Mouse (Mus musculus): ENCODE data around the gene Kansl3. TPM values are rescaled to one million over a fixed set of nuclear protein-coding genes. Genes with fewer than 3 reads are reported as not detected.

Gene Kansl3
- polyA plus RNA-seq, 1 experiment from 2014 or later, result 40.8 TPM

GRCm38 (mm10) chr1:36315776-36316100 is 53.2 kb downstream of the Kansl3 start:
- Histone ChIP-seq H3K27me3 (ENCODE audit: control insufficient read depth, insufficient read depth, low read length) (no peaks in the 10 kb centered on the region), H3K9ac (ENCODE audit: low read length) (no peak overlapping the region), H3K27ac (replicated peaks in 1 of 2; ENCODE audit: control insufficient read depth in 1 of 2, insufficient read depth in 1 of 2, low read depth in 2 of 2, low read length in 2 of 2) (no peak overlapping the region), H3K36me3 (ENCODE audit: control insufficient read depth, insufficient read depth, low read length) (peaks cover 59% of the 10 kb centered on the region), H3K4me2 (ENCODE audit: low read length) (no peak overlapping the region), H3K4me1 (ENCODE audit: control insufficient read depth in 2 of 2, insufficient read depth in 2 of 2, low read length in 2 of 2) (no peaks in the 10 kb centered on the region), H3K9me3 (ENCODE audit: control insufficient read depth, low read length) (no peaks in the 10 kb centered on the region), H3K4me3 (ENCODE audit: control insufficient read depth in 1 of 2, insufficient read depth in 1 of 2, low read depth in 1 of 2, low read length in 2 of 2) (no peak overlapping the region)
- 76% methylated on average over 2 of the region's 2 CpGs for WGBS
- no peak for ATAC-seq (ENCODE audit: insufficient number of reproducible peaks, insufficient read depth, low FRiP score, low read depth)

GRCm38 (mm10) chr1:36314959-36315775 is 53.8 kb downstream of the Kansl3 start:
- Histone ChIP-seq H3K36me3 (ENCODE audit: control insufficient read depth, insufficient read depth, low read length) (peaks cover 55% of the 10 kb centered on the region), H3K9ac (ENCODE audit: low read length) (no peak overlapping the region), H3K4me3 (ENCODE audit: control insufficient read depth in 1 of 2, insufficient read depth in 1 of 2, low read depth in 1 of 2, low read length in 2 of 2) (no peak overlapping the region), H3K4me1 (ENCODE audit: control insufficient read depth in 2 of 2, insufficient read depth in 2 of 2, low read length in 2 of 2) (no peaks in the 10 kb centered on the region; a peak in 2 of 4 replicates), H3K27ac (replicated peaks in 1 of 2; ENCODE audit: control insufficient read depth in 1 of 2, insufficient read depth in 1 of 2, low read depth in 2 of 2, low read length in 2 of 2) (no peak overlapping the region), H3K9me3 (ENCODE audit: control insufficient read depth, low read length) (no peaks in the 10 kb centered on the region), H3K4me2 (ENCODE audit: low read length) (no peak overlapping the region), H3K27me3 (ENCODE audit: control insufficient read depth, insufficient read depth, low read length) (no peaks in the 10 kb centered on the region)
- no peak for ATAC-seq (ENCODE audit: insufficient number of reproducible peaks, insufficient read depth, low FRiP score, low read depth)
- 82% methylated on average over 11 of the region's 11 CpGs for WGBS

- Histone ChIP-seq H3K9ac (ENCODE audit: low read length) (peak overlapping the region; percentile 78), H3K27ac (replicated peaks in 1 of 2; ENCODE audit: control insufficient read depth in 1 of 2, insufficient read depth in 1 of 2, low read depth in 2 of 2, low read length in 2 of 2) (peak overlapping the region in 1 of 2 experiments; percentile 33; a peak in 2 of 4 replicates), H3K36me3 (ENCODE audit: control insufficient read depth, insufficient read depth, low read length) (peaks cover 8% of the 10 kb centered on the region), H3K27me3 (ENCODE audit: control insufficient read depth, insufficient read depth, low read length) (no peaks in the 10 kb centered on the region), H3K9me3 (ENCODE audit: control insufficient read depth, low read length) (no peaks in the 10 kb centered on the region), H3K4me1 (ENCODE audit: control insufficient read depth in 2 of 2, insufficient read depth in 2 of 2, low read length in 2 of 2) (peaks cover 22 to 27% of the 10 kb centered on the region in 2 experiments), H3K4me2 (ENCODE audit: low read length) (peak overlapping the region; percentile 77), H3K4me3 (ENCODE audit: control insufficient read depth in 1 of 2, insufficient read depth in 1 of 2, low read depth in 1 of 2, low read length in 2 of 2) (peak overlapping the region; percentile 59 to 77)
- no peak for ATAC-seq (ENCODE audit: insufficient number of reproducible peaks, insufficient read depth, low FRiP score, low read depth)
- WGBS, result 61% methylated on average over 3 of the region's 3 CpGs
Observed at GRCm38 (mm10) chr1:36309498-36309901, 59.5 kb downstream of the Kansl3 start.

GRCm38 (mm10) chr1:36308966-36309475 is 60.0 kb downstream of the Kansl3 start:
- H3K9me3 ChIP-seq (ENCODE audit: control insufficient read depth, low read length), result no peaks in the 10 kb centered on the region
- H3K4me3 ChIP-seq (ENCODE audit: control insufficient read depth in 1 of 2, insufficient read depth in 1 of 2, low read depth in 1 of 2, low read length in 2 of 2), result peak overlapping the region; percentile 59 to 77
- ATAC-seq (ENCODE audit: insufficient number of reproducible peaks, insufficient read depth, low FRiP score, low read depth), result no peak
- no peaks in the 10 kb centered on the region for H3K27me3 ChIP-seq (ENCODE audit: control insufficient read depth, insufficient read depth, low read length)
- 57% methylated on average over 9 of the region's 9 CpGs for WGBS
- peak overlapping the region; percentile 78 for H3K9ac ChIP-seq (ENCODE audit: low read length)
- H3K4me1 ChIP-seq (ENCODE audit: control insufficient read depth in 2 of 2, insufficient read depth in 2 of 2, low read length in 2 of 2), result peaks cover 25 to 32% of the 10 kb centered on the region in 2 experiments
- peaks cover 3% of the 10 kb centered on the region; the same call in 1 of the 2 replicates for H3K36me3 ChIP-seq (ENCODE audit: control insufficient read depth, insufficient read depth, low read length)
- H3K4me2 ChIP-seq (ENCODE audit: low read length), result peak overlapping the region; percentile 77
- peak overlapping the region in 1 of 2 experiments; percentile 33; a peak in 2 of 4 replicates for H3K27ac ChIP-seq (replicated peaks in 1 of 2; ENCODE audit: control insufficient read depth in 1 of 2, insufficient read depth in 1 of 2, low read depth in 2 of 2, low read length in 2 of 2)

- Histone ChIP-seq H3K27ac (replicated peaks in 1 of 2; ENCODE audit: control insufficient read depth in 1 of 2, insufficient read depth in 1 of 2, low read depth in 2 of 2, low read length in 2 of 2) (peak overlapping the region in 1 of 2 experiments; percentile 76; a peak in 1 of 4 replicates), H3K9me3 (ENCODE audit: control insufficient read depth, low read length) (no peaks in the 10 kb centered on the region), H3K4me3 (ENCODE audit: control insufficient read depth in 1 of 2, insufficient read depth in 1 of 2, low read depth in 1 of 2, low read length in 2 of 2) (peak overlapping the region; percentile 59 to 77), H3K36me3 (ENCODE audit: control insufficient read depth, insufficient read depth, low read length) (0 out of 2 replicates have a peak, but pooled peaks cover 2% of the 10 kb centered on the region), H3K27me3 (ENCODE audit: control insufficient read depth, insufficient read depth, low read length) (no peaks in the 10 kb centered on the region), H3K4me2 (ENCODE audit: low read length) (peak overlapping the region; percentile 77), H3K9ac (ENCODE audit: low read length) (peak overlapping the region; percentile 78), H3K4me1 (ENCODE audit: control insufficient read depth in 2 of 2, insufficient read depth in 2 of 2, low read length in 2 of 2) (peaks cover 27 to 36% of the 10 kb centered on the region in 2 experiments)
- ATAC-seq (ENCODE audit: insufficient number of reproducible peaks, insufficient read depth, low FRiP score, low read depth), result no peak
- 10% methylated on average over 12 of the region's 12 CpGs for WGBS
Observed at GRCm38 (mm10) chr1:36308451-36308901, 60.5 kb downstream of the Kansl3 start.

- Histone ChIP-seq H3K27me3 (ENCODE audit: control insufficient read depth, insufficient read depth, low read length) (no peaks in the 10 kb centered on the region), H3K36me3 (ENCODE audit: control insufficient read depth, insufficient read depth, low read length) (0 out of 2 replicates have a peak, but pooled peaks cover 2% of the 10 kb centered on the region), H3K9ac (ENCODE audit: low read length) (peak within 1 kb of the TSS; percentile 78), H3K4me2 (ENCODE audit: low read length) (peak within 1 kb of the TSS; percentile 77), H3K27ac (replicated peaks in 1 of 2; ENCODE audit: control insufficient read depth in 1 of 2, insufficient read depth in 1 of 2, low read depth in 2 of 2, low read length in 2 of 2) (peak within 1 kb of the TSS; percentile 76), H3K4me3 (ENCODE audit: control insufficient read depth in 1 of 2, insufficient read depth in 1 of 2, low read depth in 1 of 2, low read length in 2 of 2) (peak within 1 kb of the TSS; percentile 59 to 77), H3K9me3 (ENCODE audit: control insufficient read depth, low read length) (no peaks in the 10 kb centered on the region), H3K4me1 (ENCODE audit: control insufficient read depth in 2 of 2, insufficient read depth in 2 of 2, low read length in 2 of 2) (peaks cover 31 to 43% of the 10 kb centered on the region in 2 experiments)
- peak; percentile 78 for ATAC-seq (ENCODE audit: insufficient number of reproducible peaks, insufficient read depth, low FRiP score, low read depth)
- WGBS, result under 1% methylated on average over 65 of the region's 65 CpGs
Observed at GRCm38 (mm10) chr1:36307495-36308280, 61.3 kb downstream of the Kansl3 start, which contains the start of gene Arid5a. Gene Arid5a (plus strand): TSS chr1:36307733.

GRCm38 (mm10) chr1:36307121-36307494 is 61.9 kb downstream of the Kansl3 start:
- H3K27ac ChIP-seq (replicated peaks in 1 of 2; ENCODE audit: control insufficient read depth in 1 of 2, insufficient read depth in 1 of 2, low read depth in 2 of 2, low read length in 2 of 2), result no peak overlapping the region
- no peak overlapping the region for H3K9ac ChIP-seq (ENCODE audit: low read length)
- 64% methylated on average over 7 of the region's 7 CpGs for WGBS
- H3K4me1 ChIP-seq (ENCODE audit: control insufficient read depth in 2 of 2, insufficient read depth in 2 of 2, low read length in 2 of 2), result peaks cover 31 to 47% of the 10 kb centered on the region in 2 experiments
- no peak overlapping the region for H3K4me2 ChIP-seq (ENCODE audit: low read length)
- no peaks in the 10 kb centered on the region for H3K9me3 ChIP-seq (ENCODE audit: control insufficient read depth, low read length)
- H3K27me3 ChIP-seq (ENCODE audit: control insufficient read depth, insufficient read depth, low read length), result no peaks in the 10 kb centered on the region
- no peak for ATAC-seq (ENCODE audit: insufficient number of reproducible peaks, insufficient read depth, low FRiP score, low read depth)
- H3K36me3 ChIP-seq (ENCODE audit: control insufficient read depth, insufficient read depth, low read length), result 0 out of 2 replicates have a peak, but pooled peaks cover 2% of the 10 kb centered on the region
- no peak overlapping the region for H3K4me3 ChIP-seq (ENCODE audit: control insufficient read depth in 1 of 2, insufficient read depth in 1 of 2, low read depth in 1 of 2, low read length in 2 of 2)
